Mouse (Mus musculus): Measurements from ENCODE around the gene Scarf2. TPM values are rescaled to one million over a fixed set of nuclear protein-coding genes. Genes with fewer than 3 reads are reported as not detected.
A peak's percentile ranks its signal among the peaks of the same experiment; 100 is the strongest.

Scarf2 gene
- total RNA-seq, 1 experiment = 8.1 TPM

- H3K36me3 ChIP-seq (ENCODE audit: control insufficient read depth, insufficient read depth, low read length, poor library complexity, severe bottlenecking) = no peaks in the 10 kb centered on the region
- TF ChIP-seq MAFK (IDR thresholded peaks at IDR 0.05; ENCODE audit: insufficient read depth, low read depth, low read length) = no peak
- no peak for TF ChIP-seq CHD2 (IDR thresholded peaks at IDR 0.05; ENCODE audit: low read depth, low read length)
- no peak for TF ChIP-seq ZC3H11A (IDR thresholded peaks at IDR 0.05; ENCODE audit: borderline replicate concordance, low read depth, low read length)
- TF ChIP-seq HCFC1 (IDR thresholded peaks at IDR 0.05; ENCODE audit: borderline replicate concordance, insufficient read depth, low read length) = no peak
- TF ChIP-seq ZNF384 (IDR thresholded peaks at IDR 0.05; ENCODE audit: low read depth, low read length) = no peak
- H3K4me1 ChIP-seq (ENCODE audit: control insufficient read depth in 2 of 2, insufficient read depth in 2 of 2, low read length in 2 of 2, poor library complexity in 1 of 2) = peaks cover 0 to 2% of the 10 kb centered on the region in 2 experiments; a peak in 1 of 4 replicates
- no peak overlapping the region for H3K4me3 ChIP-seq (ENCODE audit: insufficient read depth in 1 of 2, low read depth in 1 of 2, low read length in 2 of 2, poor library complexity in 1 of 2, severe bottlenecking in 1 of 2)
- H3K9me3 ChIP-seq (ENCODE audit: control insufficient read depth, insufficient read depth, low read depth, low read length) = no peaks in the 10 kb centered on the region
- in situ Hi-C loops (cut with MboI; ENCODE audit: low sequenced_read_pairs in 2 of 2, unreplicated experiment in 2 of 2) = loop anchor here in 1 of 2 experiments (25.0 kb wide), 1 partner anchor 800 kb away; the partner anchor contains the start of gene Gp1bb
- no peak for DNase-seq (ENCODE audit: low read depth, low spot score)
- no peak overlapping the region for H3K27ac ChIP-seq (ENCODE audit: insufficient read depth, low read depth, low read length, poor library complexity, severe bottlenecking)
- no peak overlapping the region for H3K9ac ChIP-seq (ENCODE audit: insufficient read depth, low read depth, low read length, poor library complexity, severe bottlenecking)
Observed at GRCm38 (mm10) chr16:17812120-17812519, 15.0 kb downstream of the Scarf2 start.

- no peak for DNase-seq (ENCODE audit: low read depth, low spot score)
- Histone ChIP-seq H3K4me3 (ENCODE audit: insufficient read depth in 1 of 2, low read depth in 1 of 2, low read length in 2 of 2, poor library complexity in 1 of 2, severe bottlenecking in 1 of 2) (no peak overlapping the region), H3K27ac (ENCODE audit: insufficient read depth, low read depth, low read length, poor library complexity, severe bottlenecking) (no peak overlapping the region), H3K9me3 (ENCODE audit: control insufficient read depth, insufficient read depth, low read depth, low read length) (no peaks in the 10 kb centered on the region), H3K4me1 (ENCODE audit: control insufficient read depth in 2 of 2, insufficient read depth in 2 of 2, low read length in 2 of 2, poor library complexity in 1 of 2) (peaks cover 0 to 2% of the 10 kb centered on the region in 2 experiments; a peak in 1 of 4 replicates), H3K36me3 (ENCODE audit: control insufficient read depth, insufficient read depth, low read length, poor library complexity, severe bottlenecking) (no peaks in the 10 kb centered on the region), H3K9ac (ENCODE audit: insufficient read depth, low read depth, low read length, poor library complexity, severe bottlenecking) (no peak overlapping the region)
- in situ Hi-C loops (cut with MboI; ENCODE audit: low sequenced_read_pairs in 2 of 2, unreplicated experiment in 2 of 2) = loop anchor here in 1 of 2 experiments (25.0 kb wide), 1 partner anchor 799 kb away; the partner anchor contains the start of gene Gp1bb
- no peak for TF ChIP-seq CHD2 (IDR thresholded peaks at IDR 0.05; ENCODE audit: low read depth, low read length)
- TF ChIP-seq ZC3H11A (IDR thresholded peaks at IDR 0.05; ENCODE audit: borderline replicate concordance, low read depth, low read length) = no peak
- no peak for TF ChIP-seq ZNF384 (IDR thresholded peaks at IDR 0.05; ENCODE audit: low read depth, low read length)
- TF ChIP-seq HCFC1 (IDR thresholded peaks at IDR 0.05; ENCODE audit: borderline replicate concordance, insufficient read depth, low read length) = no peak
- no peak for TF ChIP-seq MAFK (IDR thresholded peaks at IDR 0.05; ENCODE audit: insufficient read depth, low read depth, low read length)
Observed at GRCm38 (mm10) chr16:17813173-17813572, 16.1 kb downstream of the Scarf2 start.

DNA sequence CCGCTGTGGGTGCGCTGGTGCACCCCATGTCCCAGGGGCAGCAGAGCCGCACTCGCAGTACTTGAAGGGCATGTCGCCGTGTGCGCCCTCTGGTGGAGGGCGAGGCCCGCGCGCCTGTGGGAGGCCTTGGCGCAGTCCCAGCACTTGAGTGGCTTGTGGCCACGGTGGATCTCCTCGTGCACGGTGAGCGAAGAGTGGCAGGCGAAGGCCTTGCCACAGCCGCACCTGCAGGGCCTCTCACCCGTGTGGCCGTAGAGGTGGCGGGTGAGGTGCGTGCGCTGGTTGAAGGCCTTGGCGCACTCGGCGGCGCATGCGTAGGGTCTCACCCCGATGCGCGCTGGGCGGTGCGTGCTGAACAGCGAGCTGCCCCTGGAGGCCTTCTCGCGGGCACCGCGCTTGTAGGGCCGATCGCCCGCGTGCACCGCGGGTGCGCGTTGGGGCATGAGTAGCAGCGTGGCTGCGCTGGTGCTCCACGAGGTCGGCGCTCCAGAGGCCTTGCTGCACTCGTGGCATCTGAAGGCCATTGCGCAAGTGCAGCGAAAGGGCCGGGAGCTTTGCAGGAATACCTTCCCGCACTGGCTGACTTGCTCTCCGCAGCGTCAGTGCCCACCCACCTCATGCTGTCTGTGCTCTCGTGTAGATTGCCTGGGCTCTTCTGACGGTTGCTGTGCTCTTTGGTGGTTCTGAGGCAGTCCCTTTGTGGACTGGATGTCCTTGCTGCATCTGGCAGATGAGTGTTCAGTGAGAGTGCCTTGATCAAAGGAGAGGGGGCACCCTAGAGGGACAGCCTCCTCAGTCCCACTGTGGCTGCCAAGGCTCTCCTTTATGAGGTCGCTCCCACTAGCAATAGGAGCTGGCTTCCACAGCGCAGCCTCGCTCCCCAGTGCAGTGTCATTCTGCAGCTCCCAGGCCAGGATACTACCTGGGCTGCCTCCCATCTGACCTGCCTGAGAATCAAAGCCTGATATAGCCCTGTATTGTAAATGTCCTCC lies 18.6 kb downstream of the Scarf2 start:
- peak; percentile 73 for DNase-seq (ENCODE audit: low read depth, low spot score)
- no peaks in the 10 kb centered on the region for H3K9me3 ChIP-seq (ENCODE audit: control insufficient read depth, insufficient read depth, low read depth, low read length)
- H3K4me3 ChIP-seq (ENCODE audit: insufficient read depth in 1 of 2, low read depth in 1 of 2, low read length in 2 of 2, poor library complexity in 1 of 2, severe bottlenecking in 1 of 2) = peak overlapping the region; percentile 32 to 64; a peak in 3 of 4 replicates
- in situ Hi-C loops (cut with MboI; ENCODE audit: low sequenced_read_pairs in 2 of 2, unreplicated experiment in 2 of 2) = loop anchor here in 1 of 2 experiments (25.0 kb wide), 1 partner anchor 797 kb away; the partner anchor contains the start of gene Gp1bb
- H3K36me3 ChIP-seq (ENCODE audit: control insufficient read depth, insufficient read depth, low read length, poor library complexity, severe bottlenecking) = no peaks in the 10 kb centered on the region
- no peak overlapping the region for H3K27ac ChIP-seq (ENCODE audit: insufficient read depth, low read depth, low read length, poor library complexity, severe bottlenecking)
- peak overlapping the region; percentile 62 for H3K9ac ChIP-seq (ENCODE audit: insufficient read depth, low read depth, low read length, poor library complexity, severe bottlenecking)
- TF ChIP-seq MAFK (IDR thresholded peaks at IDR 0.05; ENCODE audit: insufficient read depth, low read depth, low read length) = no peak
- no peak for TF ChIP-seq ZC3H11A (IDR thresholded peaks at IDR 0.05; ENCODE audit: borderline replicate concordance, low read depth, low read length)
- TF ChIP-seq HCFC1 (IDR thresholded peaks at IDR 0.05; ENCODE audit: borderline replicate concordance, insufficient read depth, low read length) = peak; percentile 52; the same call in 1 of the 2 replicates
- no peak for TF ChIP-seq ZNF384 (IDR thresholded peaks at IDR 0.05; ENCODE audit: low read depth, low read length)
- TF ChIP-seq CHD2 (IDR thresholded peaks at IDR 0.05; ENCODE audit: low read depth, low read length) = no peak
- peaks cover 0 to 2% of the 10 kb centered on the region in 2 experiments; a peak in 1 of 4 replicates for H3K4me1 ChIP-seq (ENCODE audit: control insufficient read depth in 2 of 2, insufficient read depth in 2 of 2, low read length in 2 of 2, poor library complexity in 1 of 2)

DNA sequence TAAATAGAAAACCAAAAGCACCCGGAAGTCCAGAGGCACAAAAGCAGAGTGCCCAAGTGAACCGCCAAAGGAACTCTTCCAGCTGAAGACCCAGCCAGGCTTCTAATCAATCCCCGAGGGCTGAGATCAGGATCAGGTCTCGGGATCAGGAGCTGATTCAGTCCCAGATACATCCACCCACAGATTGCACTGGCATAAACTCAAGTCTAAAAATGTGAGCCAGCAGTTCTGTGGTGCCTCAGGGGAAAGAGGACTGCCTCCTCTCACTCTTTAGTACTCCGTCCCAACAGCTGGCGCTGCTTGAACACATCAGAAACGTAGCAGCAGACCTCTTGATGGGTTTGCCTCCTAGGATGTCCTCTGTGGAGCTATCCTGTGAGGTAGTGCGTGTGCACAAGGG lies 19.4 kb downstream of the Scarf2 start:
- no peak for TF ChIP-seq CHD2 (IDR thresholded peaks at IDR 0.05; ENCODE audit: low read depth, low read length)
- no peak for TF ChIP-seq ZC3H11A (IDR thresholded peaks at IDR 0.05; ENCODE audit: borderline replicate concordance, low read depth, low read length)
- TF ChIP-seq ZNF384 (IDR thresholded peaks at IDR 0.05; ENCODE audit: low read depth, low read length) = no peak
- no peak for TF ChIP-seq HCFC1 (IDR thresholded peaks at IDR 0.05; ENCODE audit: borderline replicate concordance, insufficient read depth, low read length)
- no peak for TF ChIP-seq MAFK (IDR thresholded peaks at IDR 0.05; ENCODE audit: insufficient read depth, low read depth, low read length)

More for the DNA sequence above, 19.4 kb downstream of the Scarf2 start:
- DNase-seq (ENCODE audit: low read depth, low spot score) = no peak
- no peaks in the 10 kb centered on the region for H3K36me3 ChIP-seq (ENCODE audit: control insufficient read depth, insufficient read depth, low read length, poor library complexity, severe bottlenecking)
- no peaks in the 10 kb centered on the region for H3K9me3 ChIP-seq (ENCODE audit: control insufficient read depth, insufficient read depth, low read depth, low read length)
- peaks cover 0 to 2% of the 10 kb centered on the region in 2 experiments; a peak in 1 of 4 replicates for H3K4me1 ChIP-seq (ENCODE audit: control insufficient read depth in 2 of 2, insufficient read depth in 2 of 2, low read length in 2 of 2, poor library complexity in 1 of 2)
- no peak overlapping the region for H3K4me3 ChIP-seq (ENCODE audit: insufficient read depth in 1 of 2, low read depth in 1 of 2, low read length in 2 of 2, poor library complexity in 1 of 2, severe bottlenecking in 1 of 2)
- in situ Hi-C loops (cut with MboI; ENCODE audit: low sequenced_read_pairs in 2 of 2, unreplicated experiment in 2 of 2) = loop anchor here in 1 of 2 experiments (25.0 kb wide), 1 partner anchor 796 kb away; the partner anchor contains the start of gene Gp1bb
- no peak overlapping the region for H3K9ac ChIP-seq (ENCODE audit: insufficient read depth, low read depth, low read length, poor library complexity, severe bottlenecking)
- H3K27ac ChIP-seq (ENCODE audit: insufficient read depth, low read depth, low read length, poor library complexity, severe bottlenecking) = no peak overlapping the region
